Mouse (Mus musculus): Measurements from ENCODE around the gene Ubr2. TPM values are rescaled to one million over a fixed set of nuclear protein-coding genes. Genes with fewer than 3 reads are reported as not detected.

Gene Ubr2
- polyA plus RNA-seq, 1 experiment: 0.59 TPM

- peaks cover 97% of the 10 kb centered on the region for H3K36me3 ChIP-seq (ENCODE audit: control insufficient read depth)
- TF ChIP-seq GATA1 (IDR thresholded peaks at IDR 0.05; ENCODE audit: low read length): no peak
- TF ChIP-seq TAL1 (IDR thresholded peaks at IDR 0.05; ENCODE audit: low read length): no peak
- no peaks in the 10 kb centered on the region for H3K4me1 ChIP-seq (ENCODE audit: control insufficient read depth)
- no peaks in the 10 kb centered on the region for H3K9me3 ChIP-seq (ENCODE audit: control insufficient read depth, low read length)
- H3K27me3 ChIP-seq (ENCODE audit: control insufficient read depth): no peaks in the 10 kb centered on the region
- H3K4me3 ChIP-seq (replicated peaks): no peak overlapping the region
Observed at GRCm38 (mm10) chr17:46960216-46960615, 50.1 kb downstream of the Ubr2 start.

- H3K27me3 ChIP-seq (ENCODE audit: control insufficient read depth): no peaks in the 10 kb centered on the region
- peaks cover 97% of the 10 kb centered on the region for H3K36me3 ChIP-seq (ENCODE audit: control insufficient read depth)
- TF ChIP-seq GATA1 (IDR thresholded peaks at IDR 0.05; ENCODE audit: low read length) (no peak), TAL1 (IDR thresholded peaks at IDR 0.05; ENCODE audit: low read length) (no peak)
- no peaks in the 10 kb centered on the region for H3K4me1 ChIP-seq (ENCODE audit: control insufficient read depth)
- no peaks in the 10 kb centered on the region for H3K9me3 ChIP-seq (ENCODE audit: control insufficient read depth, low read length)
- no peak overlapping the region for H3K4me3 ChIP-seq (replicated peaks)
Observed at GRCm38 (mm10) chr17:46958045-46958444, 52.3 kb downstream of the Ubr2 start.

DNA sequence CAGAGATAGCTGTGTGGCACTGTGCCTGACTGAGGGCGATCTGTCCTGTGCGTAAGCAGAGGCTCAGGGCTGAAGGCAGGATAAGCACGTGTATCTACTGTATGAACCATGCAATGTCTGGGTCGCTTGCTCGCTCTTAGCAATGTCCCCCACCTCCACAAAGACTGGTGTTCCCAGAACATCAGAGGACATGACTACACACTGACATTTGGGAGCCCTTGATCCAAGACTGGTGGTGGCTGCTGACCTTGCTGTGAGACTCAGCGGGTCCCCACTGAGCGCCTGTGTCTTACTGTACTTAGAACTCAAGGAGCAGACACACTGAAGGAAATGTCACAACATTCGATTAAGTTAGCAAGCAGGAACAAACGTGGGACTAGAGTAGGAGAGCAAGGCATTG is 64.1 kb downstream of the Ubr2 start:
- Histone ChIP-seq H3K36me3 (ENCODE audit: control insufficient read depth) (peaks cover 85% of the 10 kb centered on the region), H3K4me1 (ENCODE audit: control insufficient read depth) (no peaks in the 10 kb centered on the region), H3K4me3 (replicated peaks) (no peak overlapping the region), H3K9me3 (ENCODE audit: control insufficient read depth, low read length) (no peaks in the 10 kb centered on the region), H3K27me3 (ENCODE audit: control insufficient read depth) (no peaks in the 10 kb centered on the region)
- TF ChIP-seq TAL1 (IDR thresholded peaks at IDR 0.05; ENCODE audit: low read length) (no peak), GATA1 (IDR thresholded peaks at IDR 0.05; ENCODE audit: low read length) (no peak)

- Histone ChIP-seq H3K9me3 (ENCODE audit: control insufficient read depth, low read length) (no peaks in the 10 kb centered on the region), H3K4me1 (ENCODE audit: control insufficient read depth) (no peaks in the 10 kb centered on the region), H3K27me3 (ENCODE audit: control insufficient read depth) (no peaks in the 10 kb centered on the region), H3K36me3 (ENCODE audit: control insufficient read depth) (peaks cover 99% of the 10 kb centered on the region), H3K4me3 (replicated peaks) (no peak overlapping the region)
- TF ChIP-seq GATA1 (IDR thresholded peaks at IDR 0.05; ENCODE audit: low read length): no peak
- no peak for TF ChIP-seq TAL1 (IDR thresholded peaks at IDR 0.05; ENCODE audit: low read length)
Observed at GRCm38 (mm10) chr17:46942421-46942820, 67.9 kb downstream of the Ubr2 start.

DNA sequence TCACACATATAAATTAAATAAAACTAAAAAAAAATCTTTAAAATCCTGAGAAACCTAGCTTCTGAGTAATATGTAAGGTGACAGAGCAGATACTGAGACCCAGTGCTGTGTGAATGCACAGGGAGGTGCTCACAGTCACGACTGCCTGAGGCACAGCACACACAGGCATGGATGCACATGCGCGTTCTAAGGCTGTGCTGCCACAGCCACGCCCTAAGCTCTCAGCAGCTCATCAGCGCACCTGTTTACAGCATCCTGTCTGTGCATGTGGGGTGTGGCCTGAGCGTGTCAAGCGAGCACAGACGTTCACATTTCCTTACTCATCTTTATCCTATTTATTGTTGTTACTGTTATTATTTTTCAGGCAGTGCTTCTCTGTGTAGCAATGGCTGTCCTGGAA is 69.9 kb downstream of the Ubr2 start:
- Histone ChIP-seq H3K36me3 (ENCODE audit: control insufficient read depth) (peaks cover 100% of the 10 kb centered on the region), H3K9me3 (ENCODE audit: control insufficient read depth, low read length) (no peaks in the 10 kb centered on the region), H3K27me3 (ENCODE audit: control insufficient read depth) (no peaks in the 10 kb centered on the region), H3K4me3 (replicated peaks) (no peak overlapping the region), H3K4me1 (ENCODE audit: control insufficient read depth) (no peaks in the 10 kb centered on the region)
- TF ChIP-seq TAL1 (IDR thresholded peaks at IDR 0.05; ENCODE audit: low read length): no peak
- no peak for TF ChIP-seq GATA1 (IDR thresholded peaks at IDR 0.05; ENCODE audit: low read length)

GRCm38 (mm10) chr17:46933557-46934348 is 76.6 kb downstream of the Ubr2 start:
- Histone ChIP-seq H3K27me3 (ENCODE audit: control insufficient read depth) (no peaks in the 10 kb centered on the region), H3K9me3 (ENCODE audit: control insufficient read depth, low read length) (peaks cover 11% of the 10 kb centered on the region), H3K36me3 (ENCODE audit: control insufficient read depth) (peaks cover 100% of the 10 kb centered on the region), H3K4me3 (replicated peaks) (no peak overlapping the region), H3K4me1 (ENCODE audit: control insufficient read depth) (peaks cover 12% of the 10 kb centered on the region)
- TF ChIP-seq GATA1 (IDR thresholded peaks at IDR 0.05; ENCODE audit: low read length): no peak
- TF ChIP-seq TAL1 (IDR thresholded peaks at IDR 0.05; ENCODE audit: low read length): no peak

DNA sequence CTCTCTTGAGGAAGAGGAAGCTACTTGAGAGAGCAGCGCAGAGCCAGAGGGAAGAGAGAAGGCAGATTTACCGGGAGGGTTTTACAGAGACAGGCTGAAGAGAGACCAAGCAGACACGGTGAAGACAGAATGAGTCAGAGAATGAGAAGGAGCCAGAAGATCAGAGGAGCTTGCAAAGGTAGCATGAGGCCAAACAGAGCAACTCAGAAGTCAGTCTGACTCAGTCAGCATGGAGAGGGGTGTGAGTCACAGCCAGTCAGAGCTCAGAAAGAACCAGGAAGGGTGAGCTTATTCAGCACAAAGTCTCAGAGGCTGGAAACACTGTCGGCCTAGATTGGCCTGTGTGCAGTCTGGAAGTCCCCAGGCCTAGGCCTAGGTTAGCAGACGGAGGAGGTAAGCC is 77.4 kb downstream of the Ubr2 start:
- peaks cover 100% of the 10 kb centered on the region for H3K36me3 ChIP-seq (ENCODE audit: control insufficient read depth)

GRCm38 (mm10) chr17:46929897-46930296 is 80.5 kb downstream of the Ubr2 start:
- no peak for TF ChIP-seq GATA1 (IDR thresholded peaks at IDR 0.05; ENCODE audit: low read length)
- TF ChIP-seq TAL1 (IDR thresholded peaks at IDR 0.05; ENCODE audit: low read length): no peak
- Histone ChIP-seq H3K4me3 (replicated peaks) (no peak overlapping the region), H3K4me1 (ENCODE audit: control insufficient read depth) (peaks cover 13% of the 10 kb centered on the region), H3K9me3 (ENCODE audit: control insufficient read depth, low read length) (peaks cover 11% of the 10 kb centered on the region), H3K36me3 (ENCODE audit: control insufficient read depth) (peaks cover 75% of the 10 kb centered on the region), H3K27me3 (ENCODE audit: control insufficient read depth) (no peaks in the 10 kb centered on the region)

More for the DNA sequence above, 77.4 kb downstream of the Ubr2 start:
- peaks cover 11% of the 10 kb centered on the region for H3K9me3 ChIP-seq (ENCODE audit: control insufficient read depth, low read length)
- TF ChIP-seq TAL1 (IDR thresholded peaks at IDR 0.05; ENCODE audit: low read length): no peak
- no peak for TF ChIP-seq GATA1 (IDR thresholded peaks at IDR 0.05; ENCODE audit: low read length)
- H3K27me3 ChIP-seq (ENCODE audit: control insufficient read depth): no peaks in the 10 kb centered on the region
- peaks cover 13% of the 10 kb centered on the region for H3K4me1 ChIP-seq (ENCODE audit: control insufficient read depth)
- H3K4me3 ChIP-seq (replicated peaks): no peak overlapping the region

GRCm38 (mm10) chr17:46929277-46929676 is 81.1 kb downstream of the Ubr2 start:
- peaks cover 11% of the 10 kb centered on the region for H3K9me3 ChIP-seq (ENCODE audit: control insufficient read depth, low read length)
- H3K4me1 ChIP-seq (ENCODE audit: control insufficient read depth): peaks cover 13% of the 10 kb centered on the region
- no peaks in the 10 kb centered on the region for H3K27me3 ChIP-seq (ENCODE audit: control insufficient read depth)
- no peak for TF ChIP-seq TAL1 (IDR thresholded peaks at IDR 0.05; ENCODE audit: low read length)
- no peak for TF ChIP-seq GATA1 (IDR thresholded peaks at IDR 0.05; ENCODE audit: low read length)
- H3K4me3 ChIP-seq (replicated peaks): no peak overlapping the region
- H3K36me3 ChIP-seq (ENCODE audit: control insufficient read depth): peaks cover 69% of the 10 kb centered on the region
